Mouse (Mus musculus): ENCODE results near the gene Angptl3.

DNA sequence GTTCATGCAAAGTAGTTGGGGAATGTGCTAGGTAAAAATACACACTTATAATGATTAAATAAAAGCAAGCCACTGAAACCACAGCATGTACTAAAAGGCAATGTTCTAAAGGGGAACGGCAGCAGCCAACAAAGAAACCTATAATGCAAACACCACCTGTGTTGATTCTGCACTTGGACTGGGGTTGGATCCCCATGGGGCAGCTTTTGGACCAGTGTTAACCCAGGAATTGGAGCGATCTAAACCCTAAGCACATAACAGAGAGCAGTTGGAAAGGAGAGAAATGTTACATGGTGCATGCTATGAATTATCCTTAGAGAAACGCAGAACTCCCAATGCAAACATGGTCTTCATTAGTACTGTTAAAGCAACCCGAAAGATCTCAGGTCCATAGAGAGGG, 37.3 kb upstream of the Angptl3 start:
- TF ChIP-seq POLR2A (IDR thresholded peaks at IDR 0.05; ENCODE audit: extremely low read depth, insufficient read depth, low read length) (no peak), CTCF (IDR thresholded peaks at IDR 0.05; ENCODE audit: low read depth, low read length) (no peak)

Measured in liver, adult 2 months (tissue).